Mouse (Mus musculus) brain, adult 2 months (tissue): ENCODE data around the gene Mrpl54.
A peak's percentile ranks its signal among the peaks of the same experiment; 100 is the strongest.

Source experiments
- DNase-seq: peaks from one replicate; pipeline ENCODE4 v3.0.0; 2011; ENCODE audit warnings: low read depth, low spot score

The Mrpl54 gene

DNA sequence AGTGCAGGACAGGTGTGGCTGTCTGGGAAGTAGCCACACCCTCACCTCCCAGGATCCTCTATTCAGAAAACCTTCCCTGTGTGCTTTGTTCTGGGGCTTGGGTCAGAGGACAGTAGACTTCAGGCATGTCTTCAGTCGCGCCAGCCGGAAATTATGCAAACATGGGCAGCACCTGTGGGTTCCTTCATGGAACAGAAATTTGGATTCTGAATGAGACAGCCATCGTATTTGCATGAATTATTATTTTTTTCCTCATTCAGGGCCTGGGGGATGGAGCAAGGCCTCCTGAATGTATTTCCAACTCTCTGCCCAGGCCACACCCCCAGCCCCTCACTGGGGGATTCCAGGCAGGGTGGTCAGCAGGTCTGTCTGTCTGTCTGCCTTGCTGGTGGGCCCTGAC is 5.7 kb downstream of the Mrpl54 start:
- no peak for DNase-seq

DNA sequence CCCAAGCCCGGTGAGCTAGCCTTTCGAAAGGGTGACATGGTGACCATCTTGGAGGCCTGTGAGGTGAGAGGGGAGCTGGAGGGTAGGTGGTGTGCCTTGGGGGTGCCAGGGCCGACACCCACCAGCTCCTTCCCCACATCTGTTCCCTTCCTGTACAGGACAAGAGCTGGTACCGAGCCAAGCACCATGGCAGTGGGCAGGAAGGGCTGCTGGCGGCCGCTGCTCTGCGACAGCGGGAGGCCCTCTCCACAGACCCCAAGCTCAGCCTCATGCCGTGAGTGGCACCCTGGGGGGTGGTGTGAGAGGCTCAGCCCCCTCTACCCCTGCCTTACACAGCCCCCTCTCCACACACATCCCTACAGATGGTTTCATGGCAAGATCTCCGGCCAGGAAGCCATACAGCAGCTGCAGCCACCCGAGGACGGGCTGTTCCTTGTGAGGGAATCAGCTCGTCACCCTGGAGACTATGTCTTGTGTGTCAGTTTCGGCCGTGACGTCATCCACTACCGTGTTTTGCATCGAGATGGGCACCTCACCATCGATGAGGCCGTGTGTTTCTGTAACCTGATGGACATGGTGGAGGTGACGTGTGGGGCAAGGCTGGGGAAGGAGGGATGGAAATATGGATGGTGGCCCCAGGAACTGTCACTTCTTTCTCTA is 7.4 kb downstream of the Mrpl54 start:
- peak; percentile 47 for DNase-seq

DNA sequence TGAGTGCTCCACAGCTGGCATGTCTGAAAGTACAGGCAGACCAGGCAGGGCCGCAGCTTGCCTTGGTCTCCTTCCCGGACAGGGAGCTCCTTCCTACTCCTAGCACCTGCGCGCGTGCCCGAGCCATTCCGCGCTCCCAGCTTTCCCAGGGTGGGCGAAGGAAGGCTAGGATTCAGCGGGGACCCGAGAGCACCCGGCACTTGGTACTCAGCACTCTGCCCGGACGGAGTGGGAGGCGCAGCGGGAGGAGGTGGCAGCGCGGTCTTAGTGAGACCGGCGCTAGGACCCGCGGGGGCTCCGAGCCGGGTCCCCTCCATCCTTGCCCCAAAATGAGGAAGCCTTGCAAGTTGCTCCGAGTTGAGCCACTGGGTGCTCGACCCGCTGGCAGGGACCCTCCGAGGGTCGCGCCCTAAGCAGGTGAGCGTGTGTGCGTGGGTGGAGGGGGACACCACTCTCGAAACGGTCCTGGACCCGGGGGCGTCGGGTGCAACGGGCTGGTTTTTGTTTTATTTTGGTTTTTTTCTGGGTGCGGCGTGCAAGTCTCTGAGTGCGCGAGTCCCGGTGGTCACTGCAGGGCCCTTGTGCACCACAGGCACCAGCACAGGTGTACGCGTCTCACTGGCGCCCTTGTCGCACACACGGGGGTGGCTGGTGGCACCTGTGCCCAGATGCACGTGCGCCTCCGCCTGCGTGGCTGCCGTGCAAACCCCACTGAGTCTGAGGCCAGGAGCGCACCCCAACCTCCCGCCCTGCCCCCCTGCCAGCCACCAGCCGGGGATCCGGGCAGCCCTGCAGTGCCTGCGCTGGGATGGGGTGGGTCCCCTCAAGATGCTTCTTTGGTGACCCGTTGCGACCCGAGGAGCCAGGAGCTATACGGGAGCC is 9.3 kb downstream of the Mrpl54 start:
- peak; percentile 75 for DNase-seq

DNA sequence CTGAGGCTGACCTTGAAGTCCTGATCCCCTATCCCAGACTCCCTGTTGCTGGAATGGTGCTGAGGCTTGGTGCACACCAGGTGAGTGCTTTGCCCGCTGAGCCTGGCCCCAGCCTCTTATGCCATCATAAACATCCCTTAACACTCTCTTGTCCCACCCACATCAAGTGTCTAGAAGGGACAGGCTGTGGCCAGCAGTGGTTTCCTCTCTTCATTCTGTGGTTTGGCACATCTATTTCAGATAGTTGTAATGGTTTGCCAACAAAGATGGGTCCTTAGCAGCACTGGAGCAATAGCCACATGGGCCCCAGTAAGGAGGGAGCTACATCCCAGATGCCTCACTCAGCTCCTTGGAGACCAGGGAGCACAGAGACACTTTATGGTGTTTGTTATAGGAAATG is 11.8 kb downstream of the Mrpl54 start:
- DNase-seq, result no peak

DNA sequence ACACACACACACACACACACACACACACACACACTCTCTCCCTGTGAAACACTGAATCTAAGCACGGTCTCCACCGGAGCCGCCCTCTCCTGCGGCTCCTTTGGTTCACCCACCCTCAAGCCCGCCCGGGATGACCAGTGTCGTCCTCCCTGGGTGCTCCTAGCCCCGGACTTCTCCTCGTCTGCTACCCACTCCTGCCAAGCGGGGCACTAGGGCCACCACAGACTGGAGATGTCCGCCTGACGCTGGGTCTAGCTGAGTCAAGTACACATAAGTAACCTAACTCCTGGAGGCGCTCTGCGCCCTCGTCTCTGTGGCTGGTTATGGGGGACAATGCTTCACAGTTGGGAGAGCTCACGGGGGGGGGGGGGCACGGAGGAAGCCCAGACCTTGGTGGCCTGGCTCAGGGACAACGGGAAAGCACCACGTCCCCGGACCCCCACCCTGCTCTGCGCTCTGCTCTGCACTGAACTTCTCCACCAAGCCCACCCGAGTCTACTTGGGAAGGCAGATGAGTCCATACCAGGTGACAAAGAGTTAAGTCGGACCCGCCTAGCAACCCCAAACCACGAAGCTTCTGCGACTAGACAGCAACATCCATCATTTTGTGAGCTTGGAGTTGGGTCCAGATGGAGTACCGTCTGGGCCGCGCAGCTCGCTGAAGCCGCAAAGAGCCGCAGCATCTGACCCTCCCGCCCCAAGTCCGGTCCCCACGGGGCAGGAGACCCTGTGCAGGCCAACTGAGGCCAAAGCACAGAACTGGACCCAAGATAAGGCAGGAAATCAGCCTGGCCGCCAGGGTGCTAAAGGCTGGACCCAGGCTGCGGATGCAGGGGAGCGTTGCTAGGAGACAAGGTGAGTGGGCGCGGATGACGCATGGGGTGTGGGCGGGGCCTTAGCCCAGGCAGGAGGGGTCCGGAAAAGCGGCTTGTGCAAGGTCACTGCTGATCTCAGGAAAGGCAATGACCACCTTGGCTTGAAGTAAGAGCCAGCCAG is 14.0 kb downstream of the Mrpl54 start, which contains the start of gene Matk:
Gene Matk (plus strand): TSS at position 512 of the 996 bp plus-strand sequence.
- DNase-seq, result peak; percentile 94

DNA sequence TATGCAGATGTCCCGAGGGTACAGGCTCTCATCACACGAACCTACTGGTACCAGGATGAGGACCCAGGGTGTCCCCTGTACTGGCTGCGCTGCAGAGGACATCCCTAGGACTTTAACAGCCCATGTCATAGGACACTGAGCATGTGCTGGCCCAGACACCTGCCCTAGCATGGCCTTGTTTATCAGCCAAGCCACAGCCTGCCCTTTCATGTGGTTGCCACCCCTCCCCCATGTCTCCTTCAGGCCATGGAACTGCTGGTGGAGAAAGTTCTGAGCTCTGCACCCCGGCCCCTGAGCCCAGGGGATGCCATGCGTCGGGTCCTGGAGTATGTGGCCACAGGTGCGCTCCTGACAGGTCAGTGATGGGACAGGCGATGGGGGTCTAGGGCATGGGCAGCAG is 17.3 kb downstream of the Mrpl54 start:
- DNase-seq, result no peak

DNA sequence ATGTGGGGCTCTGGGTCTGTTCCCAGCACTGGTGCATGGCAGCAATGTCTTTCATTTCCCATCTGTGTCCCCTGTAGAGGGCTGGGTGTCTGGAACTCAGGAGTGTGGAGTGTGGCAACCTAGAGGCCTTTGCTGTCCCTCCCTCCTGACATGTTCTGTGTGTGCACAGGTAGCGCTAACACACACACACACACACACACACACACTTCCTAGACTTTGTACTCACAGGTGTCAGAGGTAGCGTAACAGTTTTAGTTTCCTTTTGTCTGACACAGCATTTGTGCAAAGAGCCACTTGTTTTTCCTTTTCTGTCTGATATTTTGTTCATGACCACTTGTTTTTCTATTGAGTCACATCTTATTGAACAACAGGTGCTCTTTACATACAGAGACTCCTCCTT is 18.9 kb downstream of the Mrpl54 start:
- no peak for DNase-seq

DNA sequence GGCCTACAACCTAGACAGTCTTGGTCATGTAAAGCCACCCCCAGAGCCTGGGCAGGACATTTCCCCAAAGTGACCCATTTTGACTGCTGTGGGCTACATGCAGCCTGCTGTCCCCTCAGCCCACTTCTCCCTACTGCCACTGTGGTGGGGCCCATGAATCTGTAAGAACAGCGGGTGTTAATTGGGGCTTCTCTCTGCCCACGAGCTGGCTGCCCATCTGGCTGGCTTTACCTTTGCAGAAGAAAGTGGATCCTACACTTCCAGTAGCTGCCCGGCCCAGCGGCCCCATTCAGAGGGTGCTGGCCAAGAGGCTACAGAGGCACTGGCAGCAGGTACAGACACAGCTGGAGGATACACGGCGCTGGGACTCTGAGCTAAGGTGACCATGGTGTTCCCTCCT is 21.6 kb downstream of the Mrpl54 start:
- DNase-seq, result peak; percentile 61

DNA sequence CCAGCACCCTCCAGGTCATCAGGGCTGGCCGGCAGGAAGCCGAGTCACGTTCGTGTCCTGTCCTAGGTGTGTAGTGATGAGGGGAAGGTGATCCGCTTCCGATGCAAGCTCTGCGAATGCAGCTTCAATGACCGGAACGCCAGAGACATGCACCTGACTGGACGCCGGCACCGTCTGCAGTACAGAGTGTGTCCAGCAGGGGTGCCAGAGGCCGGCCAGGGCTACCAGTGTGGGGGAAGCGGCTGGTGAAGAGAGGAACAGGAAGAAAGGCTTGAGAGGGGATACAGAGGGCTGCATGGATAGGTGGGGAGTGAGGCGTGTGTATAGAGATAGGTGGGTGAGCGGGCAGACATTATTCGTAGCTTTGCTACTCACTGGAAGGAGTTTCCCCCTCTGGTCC is 22.1 kb downstream of the Mrpl54 start:
- peak; percentile 74 for DNase-seq

DNA sequence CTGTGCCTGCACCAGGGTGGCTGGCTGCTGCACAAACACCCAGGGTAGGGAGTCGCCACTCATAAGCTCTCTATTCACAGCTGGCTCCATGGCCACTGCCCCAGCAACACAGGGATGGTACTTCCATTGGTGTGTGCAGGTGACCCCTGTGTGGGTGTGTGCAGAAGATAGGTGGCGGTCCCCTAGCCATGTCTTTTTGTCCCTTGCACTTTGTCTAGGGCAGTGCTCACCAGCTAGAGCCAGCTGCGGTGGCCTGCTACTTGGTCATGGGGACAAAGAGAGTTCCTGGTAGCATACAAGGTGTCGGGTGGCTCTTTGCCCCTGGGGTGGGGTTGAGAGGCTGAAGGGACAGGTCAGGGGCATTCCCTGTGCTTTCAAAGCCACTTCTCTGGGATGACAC is 22.6 kb downstream of the Mrpl54 start:
- DNase-seq, result no peak

DNA sequence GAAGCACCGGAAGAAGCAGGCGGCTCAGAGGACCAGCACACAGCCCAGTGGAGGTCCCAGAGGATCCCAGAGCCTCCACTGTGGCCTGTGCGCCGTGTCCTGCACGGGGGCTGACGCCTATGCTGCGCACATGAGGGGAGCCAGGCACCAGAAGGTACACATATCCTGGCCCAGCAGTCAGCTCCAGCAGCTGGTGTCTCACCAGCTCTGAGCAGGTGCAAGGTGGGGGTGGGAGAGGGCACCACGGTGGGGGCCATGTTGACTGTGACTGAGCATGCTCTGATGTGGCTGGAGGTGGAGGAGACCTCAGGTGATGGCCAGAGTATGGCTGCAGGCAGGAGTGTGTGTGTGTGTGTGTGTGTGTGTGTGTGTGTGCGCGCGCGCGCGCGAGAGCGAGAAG is 24.7 kb downstream of the Mrpl54 start:
- no peak for DNase-seq

DNA sequence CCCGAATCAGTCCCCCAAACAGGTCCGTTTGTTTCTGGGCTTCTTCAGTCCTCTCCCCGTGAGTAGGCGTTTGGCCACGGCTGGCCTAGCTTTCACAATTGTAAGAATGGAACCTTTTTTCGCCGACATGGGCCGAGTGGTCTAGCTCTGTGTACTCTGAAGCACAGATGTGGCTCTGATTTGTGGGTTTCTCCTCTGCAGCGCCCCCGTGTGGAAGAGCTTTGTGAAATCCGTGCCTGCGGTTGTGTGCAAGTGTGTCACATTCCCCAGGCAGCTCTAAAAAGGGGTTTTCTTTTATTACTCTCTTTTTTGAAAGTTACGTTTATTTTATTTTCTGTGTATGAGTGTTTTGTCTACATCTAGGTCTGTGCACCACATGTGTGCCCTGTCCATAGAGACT is 25.9 kb downstream of the Mrpl54 start:
- peak; percentile 84 for DNase-seq

DNA sequence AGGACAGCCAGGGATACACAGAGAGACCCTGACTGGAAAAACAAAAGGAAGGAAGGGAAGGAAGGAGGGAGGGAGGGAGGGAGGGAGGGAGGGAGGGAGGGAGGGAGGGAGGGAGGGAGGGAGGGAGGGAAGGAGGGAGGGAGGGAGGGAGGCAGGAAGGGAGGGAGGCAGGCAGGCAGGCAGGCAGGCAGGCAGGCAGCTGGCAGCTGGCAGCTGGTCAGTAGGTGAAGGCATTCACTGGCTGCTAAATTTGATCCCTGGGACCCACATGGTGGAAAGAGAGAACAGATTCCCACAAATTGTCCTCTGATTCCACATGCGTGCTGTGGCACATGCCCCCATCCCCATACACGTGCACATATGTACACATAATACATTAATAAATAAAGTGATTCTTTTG is 28.1 kb downstream of the Mrpl54 start:
- no peak for DNase-seq

DNA sequence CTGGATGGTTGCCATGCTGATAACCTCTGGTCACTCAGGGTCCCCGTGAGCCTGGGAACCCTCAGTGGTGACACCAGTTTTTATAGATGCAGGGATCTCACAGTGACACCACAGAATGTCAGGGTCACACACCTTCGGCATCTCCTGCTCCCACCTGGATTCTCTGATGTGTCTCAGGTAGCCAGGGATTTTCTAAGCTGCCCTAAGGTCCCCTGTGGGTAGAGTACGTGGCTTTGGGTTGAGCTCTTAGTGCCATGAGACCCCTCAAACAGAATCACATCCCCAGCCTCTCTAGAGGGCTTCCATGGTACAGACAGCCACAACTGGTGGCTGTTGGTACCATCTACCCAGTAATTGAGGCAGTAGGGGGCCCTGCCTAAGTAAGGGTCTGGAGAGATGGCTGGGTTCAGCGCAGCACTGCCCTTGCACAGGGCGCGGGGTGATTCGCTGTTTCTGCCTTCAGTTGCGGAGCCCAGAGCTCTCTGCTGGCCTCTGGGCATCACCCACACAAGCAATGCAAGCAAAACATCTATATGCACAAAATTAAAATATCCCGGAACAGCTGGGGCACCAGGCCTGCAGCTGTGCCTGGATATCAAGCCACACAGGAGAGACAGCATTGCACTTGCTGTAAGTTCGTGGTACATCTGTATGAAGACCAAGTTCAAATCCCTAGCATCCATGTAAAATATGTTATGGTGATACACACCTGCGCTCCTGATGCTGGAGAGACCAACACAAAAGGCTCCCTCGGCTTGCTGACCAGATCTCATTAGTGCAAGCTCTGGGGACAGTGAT is 30.1 kb downstream of the Mrpl54 start:
- DNase-seq, result no peak

DNA sequence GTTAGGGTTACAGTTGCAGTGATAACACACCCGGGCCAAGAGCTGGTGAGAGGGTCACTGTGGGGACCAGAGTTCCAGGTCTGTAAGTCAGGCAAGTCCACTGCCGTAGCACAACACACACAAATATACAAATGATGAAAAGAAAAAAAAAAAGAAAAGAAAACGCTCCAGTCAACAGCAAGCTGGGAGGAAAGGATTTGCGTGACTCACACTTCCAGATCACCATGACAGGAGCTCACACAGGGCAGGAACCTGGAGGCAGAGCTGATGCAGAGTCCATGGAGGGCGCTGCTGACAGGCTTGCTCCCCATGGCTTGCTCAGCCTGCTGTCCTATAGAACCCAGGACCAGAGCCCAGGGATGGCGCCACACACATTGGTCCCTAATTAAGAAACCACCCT is 32.5 kb downstream of the Mrpl54 start:
- peak; percentile 61 for DNase-seq

DNA sequence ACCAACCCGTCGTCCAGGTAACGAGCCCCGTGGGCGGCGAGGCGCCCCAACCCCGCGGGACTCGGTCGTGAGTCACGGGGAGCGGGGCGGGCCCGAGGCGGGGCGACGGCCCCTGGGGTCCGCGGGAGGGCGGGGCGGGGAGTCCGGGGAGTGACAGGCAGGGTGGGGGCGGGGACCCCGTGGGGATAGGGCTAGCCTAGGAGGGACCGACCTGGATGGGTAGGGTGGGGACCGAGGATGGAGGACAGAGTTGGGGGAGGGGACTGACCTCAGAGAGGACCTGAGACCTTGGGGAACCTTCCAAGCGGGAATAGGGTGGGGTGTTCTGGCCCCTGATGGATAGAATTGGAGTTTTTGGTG is 33.5 kb downstream of the Mrpl54 start:
- DNase-seq, result no peak

DNA sequence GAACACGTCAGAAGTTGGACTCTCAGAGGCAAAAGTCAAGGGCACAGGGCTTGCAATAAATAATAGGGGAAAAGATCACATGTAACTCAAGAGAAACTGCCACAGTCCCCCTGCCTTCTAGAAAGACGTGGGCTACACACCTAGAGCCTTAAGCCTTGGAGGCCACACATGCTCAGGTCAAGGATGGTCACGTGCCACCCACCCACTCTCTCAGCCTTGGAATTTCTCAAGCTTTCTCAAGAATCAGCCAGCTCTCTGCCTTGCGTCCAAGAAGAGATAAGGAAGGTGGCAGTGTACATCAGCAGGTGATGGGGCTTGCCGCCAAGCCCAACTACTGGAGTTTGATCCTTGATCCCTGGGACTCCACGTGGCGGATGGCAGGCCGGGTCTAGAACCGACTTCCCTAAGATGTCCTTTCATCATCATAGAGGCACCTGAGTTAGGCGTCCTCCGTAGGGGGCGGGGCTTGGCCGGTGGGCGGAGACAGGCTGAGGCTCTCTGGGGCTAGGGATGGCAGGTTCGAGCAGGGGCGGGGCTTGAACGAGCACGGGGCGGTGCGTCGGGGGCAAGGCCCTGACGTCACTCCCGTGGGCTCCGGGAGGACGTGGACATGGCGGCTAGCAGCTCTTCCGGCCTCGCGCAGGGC is 34.0 kb downstream of the Mrpl54 start, which contains the start of gene Zfr2:
Gene Zfr2 (plus strand): TSS at position 576 of the 646 bp plus-strand sequence.
- DNase-seq, result peak; percentile 96

DNA sequence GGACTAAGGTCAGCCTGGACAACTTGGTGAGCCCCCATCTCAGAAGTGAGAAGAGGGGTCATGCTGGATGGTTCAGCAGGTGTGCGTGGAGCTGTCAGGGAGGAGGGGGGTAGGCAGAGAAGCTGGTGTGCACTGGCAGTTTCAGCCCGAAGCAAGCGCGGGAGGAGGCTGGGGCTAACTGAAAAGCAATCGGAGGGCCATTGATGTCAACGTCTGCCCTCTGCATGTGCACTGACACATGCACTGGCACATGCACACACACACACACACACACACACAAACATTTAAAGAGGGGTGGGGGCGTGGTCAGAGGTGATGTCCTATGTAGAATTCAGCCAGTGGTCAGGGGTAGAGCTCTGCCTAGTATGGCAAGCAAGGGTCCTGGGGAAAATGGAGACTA is 35.3 kb downstream of the Mrpl54 start:
- no peak for DNase-seq

DNA sequence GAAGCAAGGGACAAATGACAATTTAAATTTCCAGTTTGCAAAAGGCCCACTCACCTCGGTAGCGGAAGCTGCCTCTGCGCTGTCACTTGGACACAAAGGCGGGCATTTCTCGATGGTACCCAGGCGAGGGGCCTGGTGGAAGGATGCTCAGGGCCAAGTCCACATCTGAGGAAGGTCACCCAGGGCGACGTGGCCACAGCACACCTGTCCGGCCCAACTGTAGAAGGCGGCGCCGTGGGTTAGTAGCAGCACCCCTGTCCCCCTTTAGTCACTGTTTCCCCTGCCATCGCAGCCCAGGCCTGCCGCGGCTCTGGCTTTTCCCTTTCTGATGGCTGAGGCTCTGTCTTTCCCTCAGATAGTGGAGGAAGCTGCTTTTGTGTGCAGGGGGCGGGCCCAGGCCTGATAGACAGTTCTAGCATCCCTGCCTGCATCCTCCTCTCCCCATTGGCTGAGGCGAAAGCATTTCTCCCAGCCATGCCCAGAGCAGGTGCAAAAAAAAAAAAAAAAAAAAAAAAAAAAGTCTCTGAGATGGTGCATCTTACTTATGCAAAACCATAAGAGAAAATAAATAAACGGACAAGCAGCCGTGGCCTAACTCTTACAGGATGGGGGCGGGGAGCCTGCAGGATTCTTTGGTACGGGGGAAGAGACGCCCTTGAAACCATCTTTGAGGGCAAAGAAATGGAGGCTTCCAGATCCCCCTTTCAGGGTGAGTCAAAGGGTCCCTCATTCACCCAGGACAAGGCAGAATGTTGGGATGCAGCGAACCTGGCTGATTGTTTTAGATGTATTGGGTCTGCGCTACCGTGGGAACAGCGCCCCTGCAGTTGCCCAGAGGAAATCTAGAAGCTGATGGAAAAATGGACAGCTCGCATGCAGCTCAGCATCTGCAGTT is 36.0 kb downstream of the Mrpl54 start, which contains the start of gene Atcay:
Gene Atcay (minus strand): TSS at position 396 of the 895 bp plus-strand sequence.
- DNase-seq, result peak; percentile 96
